Mouse (Mus musculus) adrenal gland, postnatal 25 days (tissue): Measurements from ENCODE around the gene Des. TPM values are rescaled to one million over a fixed set of nuclear protein-coding genes. Genes with fewer than 3 reads are reported as not detected.

Experiments used
- DNase-seq: peaks from one replicate; pipeline ENCODE4 v3.0.0; 2021; ENCODE audit warnings: mixed read lengths
- total RNA-seq: library from RNA; stranded (reverse); gene quantifications from 2 replicates; pipeline ENCODE4 v1.2.3, GENCODE M21; 2021

Gene Des
- total RNA-seq, 1 experiment from 2014 or later: 14.1 TPM

- no peak for DNase-seq
These were observed 12.8 kb upstream of the Des start for GRCm38 (mm10) chr1:75347279-75347678.

- DNase-seq: no peak
These were observed 10.9 kb upstream of the Des start for GRCm38 (mm10) chr1:75349275-75349674.

GRCm38 (mm10) chr1:75357261-75357660 is 2.9 kb upstream of the Des start:
- DNase-seq: peak; percentile 49

GRCm38 (mm10) chr1:75358009-75358408 is 2.1 kb upstream of the Des start:
- no peak for DNase-seq

- no peak for DNase-seq
These were observed 783 bp upstream of the Des start for GRCm38 (mm10) chr1:75359346-75359745.

- DNase-seq: no peak
These were observed 994 bp downstream of the Des start for GRCm38 (mm10) chr1:75361123-75361522.

- no peak for DNase-seq
These were observed 1.6 kb downstream of the Des start for GRCm38 (mm10) chr1:75361750-75362149.

- no peak for DNase-seq
These were observed 3.7 kb downstream of the Des start for GRCm38 (mm10) chr1:75363868-75364267.

GRCm38 (mm10) chr1:75365510-75366137 is 5.5 kb downstream of the Des start:
- DNase-seq: no peak

- DNase-seq: no peak
These were observed 9.3 kb downstream of the Des start for GRCm38 (mm10) chr1:75369360-75369983.

- peak; percentile 80 for DNase-seq
These were observed 10.0 kb downstream of the Des start for GRCm38 (mm10) chr1:75369984-75370660.

- DNase-seq: peak; percentile 74
These were observed 11.4 kb downstream of the Des start for GRCm38 (mm10) chr1:75371317-75372095.

- DNase-seq: no peak
These were observed 12.3 kb downstream of the Des start for GRCm38 (mm10) chr1:75372450-75372849.

GRCm38 (mm10) chr1:75373276-75373675 is 13.1 kb downstream of the Des start:
- no peak for DNase-seq

GRCm38 (mm10) chr1:75374950-75375936 is 15.1 kb downstream of the Des start, which contains the start of gene Speg:
TSS of gene Speg (plus strand) at chr1:75375297.
- DNase-seq: no peak

- no peak for DNase-seq
These were observed 19.1 kb downstream of the Des start for GRCm38 (mm10) chr1:75379196-75379595.

- DNase-seq: no peak
These were observed 19.8 kb downstream of the Des start for GRCm38 (mm10) chr1:75379931-75380330.

GRCm38 (mm10) chr1:75380951-75381350 is 20.8 kb downstream of the Des start:
- no peak for DNase-seq

GRCm38 (mm10) chr1:75381482-75382355 is 21.6 kb downstream of the Des start:
- peak; percentile 76 for DNase-seq

- DNase-seq: no peak
These were observed 22.4 kb downstream of the Des start for GRCm38 (mm10) chr1:75382356-75383071.
